Mouse (Mus musculus) monocyte, adult 5-6 weeks (primary cell): ENCODE results near the gene Szt2. TPM values are rescaled to one million over a fixed set of nuclear protein-coding genes. Genes with fewer than 3 reads are reported as not detected.

ENCODE experiments used
- ATAC-seq: fragments of 153-309, 156-312 bp; replicated peaks from 2 replicates; pipeline ENCODE4 v1.8.0; 2017; ENCODE audit warnings: mild to moderate bottlenecking; ENCODE audit not compliant: low TSS enrichment, insufficient number of reproducible peaks, severe bottlenecking, poor library complexity, low FRiP score
- total RNA-seq: library from RNA; stranded (forward); fragments of 200-1000, 200-491, 200-594 nt; gene quantifications from 3 replicates; pipeline ENCODE4 v1.2.3, GENCODE M21; 2017

Szt2 gene
- total RNA-seq, 1 experiment from 2014 or later = 4.9 TPM

DNA sequence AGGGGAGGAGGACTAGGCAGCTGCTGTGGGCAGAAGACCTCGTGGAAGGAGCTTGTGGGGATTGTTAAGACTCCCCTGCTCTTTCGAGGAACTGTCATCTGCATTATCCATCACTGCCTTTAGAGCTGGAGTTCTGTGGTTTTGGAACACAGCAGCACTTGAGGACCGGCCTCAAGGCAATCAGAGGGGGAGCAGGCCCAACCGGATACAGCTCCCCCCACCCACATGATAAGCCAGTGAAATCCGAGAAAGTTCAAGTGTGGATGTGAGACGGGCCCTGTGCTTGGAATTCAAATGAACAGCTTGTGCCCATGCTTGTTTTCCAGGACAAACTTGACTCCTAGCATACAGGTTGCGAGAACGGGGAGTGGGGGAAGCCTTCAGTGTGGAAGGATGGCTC lies 93.8 kb downstream of the Szt2 start:
- no peak for ATAC-seq

Other genes starting within 250 kb of the Szt2 start
- gene Kdm4a, start 229.2 kb downstream of the Szt2 start, total RNA-seq = 43.8 to 59.4 TPM (median 48.6 TPM) in 3 replicates
- not detected in 3 replicates for gene Ptprf, start 117.9 kb downstream of the Szt2 start, total RNA-seq
- gene Med8, start 64 bp upstream of the Szt2 start, total RNA-seq = 103 to 122 TPM (median 120 TPM) in 3 replicates
- 47.0 to 63.4 TPM (median 61.8 TPM) in 3 replicates for gene Elovl1, start 18.8 kb upstream of the Szt2 start, total RNA-seq
- 1.6 to 3.6 TPM (median 2.0 TPM) in 3 replicates for gene Cdc20, start 28.1 kb upstream of the Szt2 start, total RNA-seq
- 3.2 TPM in 1 of 3 replicates, not detected in the others for gene Mpl, start 48.2 kb upstream of the Szt2 start, total RNA-seq
- gene Tie1, start 80.8 kb upstream of the Szt2 start, total RNA-seq = 0.10 TPM in 1 of 3 replicates, not detected in the others
- gene 2610528J11Rik, start 117.7 kb upstream of the Szt2 start, total RNA-seq = not detected in 3 replicates
- gene Tmem125, start 134.8 kb upstream of the Szt2 start, total RNA-seq = not detected in 3 replicates
- not detected in 3 replicates for gene Cfap57, start 211.5 kb upstream of the Szt2 start, total RNA-seq
- 40.9 to 70.6 TPM (median 54.9 TPM) in 3 replicates for gene Ebna1bp2, start 211.5 kb upstream of the Szt2 start, total RNA-seq
- not detected in 3 replicates for gene Olfr62, start 249.7 kb upstream of the Szt2 start, total RNA-seq